Mouse (Mus musculus) hindbrain, embryonic 16.5 days (tissue): Measurements from ENCODE around the gene Pak2. TPM values are rescaled to one million over a fixed set of nuclear protein-coding genes. Genes with fewer than 3 reads are reported as not detected.
"Not testable (repeated sequence)": the region's sequence is repeated elsewhere in the genome, so short reads cannot be mapped to it uniquely, and the experiment has no call there.

ENCODE experiments used
- ATAC-seq: fragments of 200-750 bp; cut with Nextera tagmentation; 2 replicates; pipeline ENCODE4 v1.8.0; 2017; ENCODE audit warnings: moderate TSS enrichment, moderate library complexity
- H3K27ac ChIP-seq: fragments of 300-500 bp; sonication (generic); 2 replicates; pipeline ENCODE4 v1.5.1; 2014; ENCODE audit warnings: low read depth, mild to moderate bottlenecking, control low read depth, low read length, moderate library complexity
- H3K27me3 ChIP-seq: fragments of 300-500 bp; sonication (generic); replicated peaks from 2 replicates; pipeline ENCODE4 v1.6.1; 2014; ENCODE audit warnings: low read length; ENCODE audit not compliant: control insufficient read depth, insufficient read depth
- H3K36me3 ChIP-seq: fragments of 300-500 bp; sonication (generic); 2 replicates; pipeline ENCODE4 v1.6.1; 2014; ENCODE audit warnings: mild to moderate bottlenecking, low read length, moderate library complexity, mixed read lengths; ENCODE audit not compliant: control insufficient read depth, insufficient read depth
- H3K4me1 ChIP-seq: fragments of 300-500 bp; sonication (generic); 2 replicates; pipeline ENCODE4 v1.6.1; 2014; ENCODE audit warnings: low read depth, low read length; ENCODE audit not compliant: control insufficient read depth, insufficient read depth
- H3K4me2 ChIP-seq: fragments of 300-500 bp; sonication (generic); 2 replicates; pipeline ENCODE4 v1.6.1; 2014; ENCODE audit warnings: mild to moderate bottlenecking, low read length, control low read depth, moderate library complexity
- H3K4me3 ChIP-seq: fragments of 300-500 bp; sonication (generic); 2 replicates; pipeline ENCODE4 v1.5.1; 2014; ENCODE audit warnings: mild to moderate bottlenecking, low read length, control low read depth, moderate library complexity
- H3K9ac ChIP-seq: fragments of 300-500 bp; sonication (generic); 2 replicates; pipeline ENCODE4 v1.6.1; 2014; ENCODE audit warnings: low read depth, mild to moderate bottlenecking, control low read depth, low read length, moderate library complexity
- H3K9me3 ChIP-seq: fragments of 300-500 bp; sonication (generic); 2 replicates; pipeline ENCODE4 v1.6.1; 2014; ENCODE audit warnings: mild to moderate bottlenecking, low read length, moderate library complexity; ENCODE audit not compliant: control insufficient read depth
- WGBS: fragments of 180-500 bp; shearing (Covaris S2); extraction: QIAGEN DNeasy Blood & Tissue Kit; methylation state at CpG from one replicate; pipeline ENCODE4 v1.1.7; 2014; 5-methylcytosine and 5-hydroxymethylcytosine counted together
- polyA plus RNA-seq: library from polyadenylated mRNA; unstranded; fragments of >200 nt; fragmentation: Nextera tagmentation; extraction: Ambion mirVana; gene quantifications from 2 replicates; pipeline ENCODE4 v1.2.1, GENCODE M21; 2015

Gene Pak2
- polyA plus RNA-seq, 1 experiment from 2014 or later: 24.9 TPM

GRCm38 (mm10) chr16:32070070-32070469 is 9.1 kb downstream of the Pak2 start:
- H3K4me2 ChIP-seq, H3K9me3 ChIP-seq, H3K4me3 ChIP-seq, H3K36me3 ChIP-seq, H3K27me3 ChIP-seq, H3K9ac ChIP-seq, ATAC-seq, H3K4me1 ChIP-seq, H3K27ac ChIP-seq: not testable (repeated sequence)
- 82% methylated on average over 4 of the region's 4 CpGs for WGBS

- no peak overlapping the region for H3K4me2 ChIP-seq
- no peaks in the 10 kb centered on the region for H3K4me1 ChIP-seq
- H3K4me3 ChIP-seq: no peak overlapping the region
- no peaks in the 10 kb centered on the region for H3K36me3 ChIP-seq
- ATAC-seq: no peak
- no peaks in the 10 kb centered on the region for H3K9me3 ChIP-seq
- 85% methylated on average over 12 of the region's 12 CpGs for WGBS
- no peak overlapping the region for H3K27ac ChIP-seq
- no peaks in the 10 kb centered on the region for H3K27me3 ChIP-seq
- H3K9ac ChIP-seq: no peak overlapping the region
Measured at GRCm38 (mm10) chr16:32068389-32069300, 10.5 kb downstream of the Pak2 start.

DNA sequence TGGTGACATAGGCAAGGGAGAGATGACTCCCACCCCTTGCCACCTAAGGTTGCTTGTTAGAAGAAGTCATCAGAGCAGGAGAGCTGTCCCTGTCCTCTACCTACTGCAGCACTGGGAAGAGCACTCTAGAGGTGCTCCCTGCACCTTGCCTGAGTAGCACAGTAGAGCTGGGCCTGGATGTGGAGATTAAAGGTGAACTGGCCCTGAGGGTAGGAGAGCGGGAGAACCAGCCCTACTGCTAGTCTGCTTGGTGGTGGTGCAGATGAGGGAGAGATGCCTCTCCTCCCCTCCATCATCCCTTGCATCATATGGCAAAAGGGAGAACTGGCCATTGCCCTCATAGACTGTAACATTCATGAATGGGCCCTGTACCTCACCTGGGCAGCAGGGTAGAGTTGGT is 12.2 kb downstream of the Pak2 start:
- Histone ChIP-seq H3K9ac (no peak overlapping the region), H3K36me3 (no peaks in the 10 kb centered on the region), H3K27me3 (no peaks in the 10 kb centered on the region), H3K9me3 (no peaks in the 10 kb centered on the region), H3K4me1 (no peaks in the 10 kb centered on the region), H3K4me3 (no peak overlapping the region), H3K27ac (no peak overlapping the region), H3K4me2 (no peak overlapping the region)
- ATAC-seq: no peak
- WGBS: 100% methylated on average over 1 of the region's 1 CpGs

DNA sequence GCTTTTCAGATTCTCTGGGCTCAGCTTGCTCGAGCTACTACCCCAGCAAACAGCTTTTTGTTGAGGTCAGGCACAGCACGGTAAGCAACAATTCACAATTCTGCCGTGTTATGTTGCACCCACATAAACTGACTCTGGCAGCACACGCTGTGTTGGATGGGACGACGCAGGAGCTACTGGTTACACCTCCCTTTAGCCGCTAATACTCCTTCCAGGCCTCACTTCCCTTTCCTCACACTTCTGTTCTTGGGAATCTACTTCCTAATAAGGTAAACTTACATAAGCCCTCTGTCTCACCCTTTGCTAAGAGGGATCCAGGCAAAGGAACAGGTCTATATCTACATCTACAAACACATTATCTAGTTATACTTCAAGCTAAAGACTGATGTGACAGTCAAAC is 15.2 kb downstream of the Pak2 start:
- no peaks in the 10 kb centered on the region for H3K4me1 ChIP-seq

DNA sequence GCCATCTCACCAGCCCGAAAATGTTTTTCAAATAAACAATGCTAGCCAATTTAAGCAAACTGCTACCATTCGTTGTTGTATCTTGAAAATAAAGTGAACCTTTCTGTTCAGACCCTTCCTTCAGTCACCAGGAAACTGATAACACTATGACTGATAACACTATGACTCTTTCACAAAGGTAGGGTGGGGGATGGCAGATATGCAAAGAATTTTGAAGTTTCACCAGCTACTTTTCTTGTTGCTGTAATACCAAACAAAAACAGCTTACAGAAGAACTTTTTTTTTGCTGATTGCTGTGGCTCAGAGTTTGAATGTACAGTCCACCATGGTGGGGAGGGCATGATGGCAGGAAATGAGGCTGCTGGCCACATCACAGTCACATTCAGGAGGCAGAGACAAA is 16.9 kb downstream of the Pak2 start:
- Histone ChIP-seq H3K9ac (no peak overlapping the region), H3K4me2 (no peak overlapping the region), H3K36me3 (no peaks in the 10 kb centered on the region), H3K9me3 (no peaks in the 10 kb centered on the region), H3K27ac (no peak overlapping the region), H3K4me1 (no peaks in the 10 kb centered on the region), H3K27me3 (no peaks in the 10 kb centered on the region), H3K4me3 (no peak overlapping the region)
- no peak for ATAC-seq
- WGBS: 93% methylated on average over 2 of the region's 2 CpGs

More for the DNA sequence above, 15.2 kb downstream of the Pak2 start:
- H3K27me3 ChIP-seq: no peaks in the 10 kb centered on the region
- no peaks in the 10 kb centered on the region for H3K9me3 ChIP-seq
- H3K4me3 ChIP-seq: no peak overlapping the region
- ATAC-seq: no peak
- no peak overlapping the region for H3K4me2 ChIP-seq
- H3K27ac ChIP-seq: no peak overlapping the region
- no peaks in the 10 kb centered on the region for H3K36me3 ChIP-seq
- no peak overlapping the region for H3K9ac ChIP-seq
- WGBS: 81% methylated on average over 7 of the region's 7 CpGs

GRCm38 (mm10) chr16:32059840-32060523 is 19.2 kb downstream of the Pak2 start:
- WGBS: 83% methylated on average over 6 of the region's 6 CpGs
- no peaks in the 10 kb centered on the region for H3K27me3 ChIP-seq
- H3K9me3 ChIP-seq: no peaks in the 10 kb centered on the region
- no peaks in the 10 kb centered on the region for H3K4me1 ChIP-seq
- no peak overlapping the region for H3K4me3 ChIP-seq
- no peaks in the 10 kb centered on the region for H3K36me3 ChIP-seq
- H3K27ac ChIP-seq: no peak overlapping the region
- H3K9ac ChIP-seq: no peak overlapping the region
- no peak for ATAC-seq
- H3K4me2 ChIP-seq: no peak overlapping the region

GRCm38 (mm10) chr16:32058817-32059216 is 20.3 kb downstream of the Pak2 start:
- Histone ChIP-seq H3K9me3 (no peaks in the 10 kb centered on the region), H3K36me3 (no peaks in the 10 kb centered on the region), H3K4me3 (no peak overlapping the region), H3K4me1 (no peaks in the 10 kb centered on the region), H3K4me2 (no peak overlapping the region), H3K27ac (no peak overlapping the region), H3K9ac (no peak overlapping the region), H3K27me3 (no peaks in the 10 kb centered on the region)
- 91% methylated on average over 5 of the region's 5 CpGs for WGBS
- ATAC-seq: no peak

DNA sequence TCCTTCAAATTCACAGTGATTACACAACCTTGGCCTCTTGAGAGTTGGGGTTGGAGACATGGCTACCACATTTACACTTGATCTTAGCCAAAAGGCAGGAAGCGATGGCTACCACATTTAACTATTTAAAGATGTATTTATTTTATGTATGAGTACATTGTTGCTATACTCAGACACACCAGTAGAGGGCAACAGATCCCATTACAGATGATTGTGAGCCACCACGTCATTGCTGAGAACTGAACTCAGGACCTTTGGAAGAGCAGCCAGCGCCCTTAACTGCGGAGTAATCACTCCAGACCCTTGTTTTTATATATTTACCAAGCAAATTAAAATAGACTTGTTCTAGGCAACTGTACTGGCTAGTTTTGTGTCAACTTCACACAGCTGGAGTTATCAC is 36.8 kb downstream of the Pak2 start:
- peaks cover 39% of the 10 kb centered on the region for H3K36me3 ChIP-seq
- H3K9me3 ChIP-seq: no peaks in the 10 kb centered on the region
- no peaks in the 10 kb centered on the region for H3K27me3 ChIP-seq
- 89% methylated on average over 4 of the region's 4 CpGs for WGBS
- no peak overlapping the region for H3K4me3 ChIP-seq
- no peaks in the 10 kb centered on the region for H3K4me1 ChIP-seq
- ATAC-seq: no peak
- no peak overlapping the region for H3K27ac ChIP-seq
- H3K9ac ChIP-seq: no peak overlapping the region
- H3K4me2 ChIP-seq: no peak overlapping the region

- H3K36me3 ChIP-seq: peaks cover 25% of the 10 kb centered on the region
- no peak for ATAC-seq
- no peaks in the 10 kb centered on the region for H3K27me3 ChIP-seq
Measured at GRCm38 (mm10) chr16:32019678-32020077, 59.5 kb downstream of the Pak2 start.

More at GRCm38 (mm10) chr16:32019678-32020077, 59.5 kb downstream of the Pak2 start:
- no peak overlapping the region for H3K4me2 ChIP-seq
- H3K4me3 ChIP-seq: no peak overlapping the region
- no peaks in the 10 kb centered on the region for H3K4me1 ChIP-seq
- H3K9me3 ChIP-seq: no peaks in the 10 kb centered on the region
- H3K9ac ChIP-seq: no peak overlapping the region
- H3K27ac ChIP-seq: no peak overlapping the region
- 93% methylated on average over 9 of the region's 9 CpGs for WGBS
